Mouse (Mus musculus): ENCODE results near the gene Vav3. TPM values are rescaled to one million over a fixed set of nuclear protein-coding genes. Genes with fewer than 3 reads are reported as not detected.

Gene Vav3
- polyA plus RNA-seq, 1 experiment = 2.2 TPM

- no peaks in the 10 kb centered on the region for H3K27me3 ChIP-seq (ENCODE audit: control insufficient read depth, insufficient read depth, insufficient read length)
- no peaks in the 10 kb centered on the region for H3K79me3 ChIP-seq (ENCODE audit: low read depth)
- H3K4me3 ChIP-seq (ENCODE audit: insufficient read depth, poor library complexity, severe bottlenecking) = no peak overlapping the region
- TF ChIP-seq MAX (IDR thresholded peaks at IDR 0.05) (no peak), CTCF (IDR thresholded peaks at IDR 0.05; ENCODE audit: control insufficient read depth, insufficient read depth, insufficient read length) (no peak), MYOD1 (IDR thresholded peaks at IDR 0.05; ENCODE audit: control insufficient read depth, insufficient read length, low read depth) (no peak), USF1 (IDR thresholded peaks at IDR 0.05; ENCODE audit: low read depth) (no peak), CEBPB (IDR thresholded peaks at IDR 0.05; ENCODE audit: low read depth) (no peak), FOSL1 (IDR thresholded peaks at IDR 0.05; ENCODE audit: insufficient read depth, low read length, poor library complexity, severe bottlenecking) (no peak), MYOG (IDR thresholded peaks at IDR 0.05; ENCODE audit: control insufficient read depth, extremely low read depth, insufficient read length) (no peak)
- no peaks in the 10 kb centered on the region for H3K79me2 ChIP-seq (ENCODE audit: control insufficient read depth, insufficient read depth)
- no peak overlapping the region for H3ac ChIP-seq (ENCODE audit: control insufficient read depth, insufficient read length, low read depth)
- H3K36me3 ChIP-seq (ENCODE audit: control insufficient read depth, insufficient read depth) = no peaks in the 10 kb centered on the region
These were observed 237.9 kb downstream of the Vav3 start for GRCm38 (mm10) chr3:109578347-109578746.

- no peaks in the 10 kb centered on the region for H3K27me3 ChIP-seq (ENCODE audit: control insufficient read depth, insufficient read depth, insufficient read length)
- no peaks in the 10 kb centered on the region for H3K79me3 ChIP-seq (ENCODE audit: low read depth)
- H3K4me3 ChIP-seq (ENCODE audit: insufficient read depth, poor library complexity, severe bottlenecking) = no peak overlapping the region
- no peaks in the 10 kb centered on the region for H3K79me2 ChIP-seq (ENCODE audit: control insufficient read depth, insufficient read depth)
- no peaks in the 10 kb centered on the region for H3K36me3 ChIP-seq (ENCODE audit: control insufficient read depth, insufficient read depth)
- no peak overlapping the region for H3ac ChIP-seq (ENCODE audit: control insufficient read depth, insufficient read length, low read depth)
- TF ChIP-seq MYOG (IDR thresholded peaks at IDR 0.05; ENCODE audit: control insufficient read depth, extremely low read depth, insufficient read length) (no peak), CTCF (IDR thresholded peaks at IDR 0.05; ENCODE audit: control insufficient read depth, insufficient read depth, insufficient read length) (no peak), FOSL1 (IDR thresholded peaks at IDR 0.05; ENCODE audit: insufficient read depth, low read length, poor library complexity, severe bottlenecking) (no peak), USF1 (IDR thresholded peaks at IDR 0.05; ENCODE audit: low read depth) (no peak)
These were observed 238.5 kb downstream of the Vav3 start for GRCm38 (mm10) chr3:109578983-109579382.

- H3K36me3 ChIP-seq (ENCODE audit: control insufficient read depth, insufficient read depth) = no peaks in the 10 kb centered on the region
- no peaks in the 10 kb centered on the region for H3K79me2 ChIP-seq (ENCODE audit: control insufficient read depth, insufficient read depth)
- no peaks in the 10 kb centered on the region for H3K27me3 ChIP-seq (ENCODE audit: control insufficient read depth, insufficient read depth, insufficient read length)
- H3K4me3 ChIP-seq (ENCODE audit: insufficient read depth, poor library complexity, severe bottlenecking) = no peak overlapping the region
- H3K79me3 ChIP-seq (ENCODE audit: low read depth) = no peaks in the 10 kb centered on the region
- H3ac ChIP-seq (ENCODE audit: control insufficient read depth, insufficient read length, low read depth) = no peak overlapping the region
- no peak for TF ChIP-seq USF1 (IDR thresholded peaks at IDR 0.05; ENCODE audit: low read depth)
- TF ChIP-seq MAX (IDR thresholded peaks at IDR 0.05) = no peak
- no peak for TF ChIP-seq CTCF (IDR thresholded peaks at IDR 0.05; ENCODE audit: control insufficient read depth, insufficient read depth, insufficient read length)
- no peak for TF ChIP-seq MYOG (IDR thresholded peaks at IDR 0.05; ENCODE audit: control insufficient read depth, extremely low read depth, insufficient read length)
- TF ChIP-seq FOSL1 (IDR thresholded peaks at IDR 0.05; ENCODE audit: insufficient read depth, low read length, poor library complexity, severe bottlenecking) = no peak
- TF ChIP-seq MYOD1 (IDR thresholded peaks at IDR 0.05; ENCODE audit: control insufficient read depth, insufficient read length, low read depth) = no peak
- no peak for TF ChIP-seq CEBPB (IDR thresholded peaks at IDR 0.05; ENCODE audit: low read depth)
These were observed 245.5 kb downstream of the Vav3 start for GRCm38 (mm10) chr3:109585946-109586345.

GRCm38 (mm10) chr3:109592970-109593369 lies 252.5 kb downstream of the Vav3 start:
- Histone ChIP-seq H3K36me3 (ENCODE audit: control insufficient read depth, insufficient read depth) (no peaks in the 10 kb centered on the region), H3K79me3 (ENCODE audit: low read depth) (no peaks in the 10 kb centered on the region), H3K4me3 (ENCODE audit: insufficient read depth, poor library complexity, severe bottlenecking) (no peak overlapping the region), H3ac (ENCODE audit: control insufficient read depth, insufficient read length, low read depth) (no peak overlapping the region), H3K27me3 (ENCODE audit: control insufficient read depth, insufficient read depth, insufficient read length) (no peaks in the 10 kb centered on the region), H3K79me2 (ENCODE audit: control insufficient read depth, insufficient read depth) (no peaks in the 10 kb centered on the region)
- TF ChIP-seq CEBPB (IDR thresholded peaks at IDR 0.05; ENCODE audit: low read depth) (no peak), MYOG (IDR thresholded peaks at IDR 0.05; ENCODE audit: control insufficient read depth, extremely low read depth, insufficient read length) (no peak), FOSL1 (IDR thresholded peaks at IDR 0.05; ENCODE audit: insufficient read depth, low read length, poor library complexity, severe bottlenecking) (no peak), USF1 (IDR thresholded peaks at IDR 0.05; ENCODE audit: low read depth) (no peak), CTCF (IDR thresholded peaks at IDR 0.05; ENCODE audit: control insufficient read depth, insufficient read depth, insufficient read length) (no peak), MYOD1 (IDR thresholded peaks at IDR 0.05; ENCODE audit: control insufficient read depth, insufficient read length, low read depth) (no peak), MAX (IDR thresholded peaks at IDR 0.05) (no peak)

- H3K79me3 ChIP-seq (ENCODE audit: low read depth) = no peaks in the 10 kb centered on the region
- H3K36me3 ChIP-seq (ENCODE audit: control insufficient read depth, insufficient read depth) = no peaks in the 10 kb centered on the region
- H3ac ChIP-seq (ENCODE audit: control insufficient read depth, insufficient read length, low read depth) = no peak overlapping the region
- TF ChIP-seq USF1 (IDR thresholded peaks at IDR 0.05; ENCODE audit: low read depth) (no peak), FOSL1 (IDR thresholded peaks at IDR 0.05; ENCODE audit: insufficient read depth, low read length, poor library complexity, severe bottlenecking) (no peak), MYOG (IDR thresholded peaks at IDR 0.05; ENCODE audit: control insufficient read depth, extremely low read depth, insufficient read length) (no peak), CEBPB (IDR thresholded peaks at IDR 0.05; ENCODE audit: low read depth) (no peak)
- H3K4me3 ChIP-seq (ENCODE audit: insufficient read depth, poor library complexity, severe bottlenecking) = no peak overlapping the region
- no peaks in the 10 kb centered on the region for H3K27me3 ChIP-seq (ENCODE audit: control insufficient read depth, insufficient read depth, insufficient read length)
- H3K79me2 ChIP-seq (ENCODE audit: control insufficient read depth, insufficient read depth) = no peaks in the 10 kb centered on the region
These were observed 255.6 kb downstream of the Vav3 start for GRCm38 (mm10) chr3:109596084-109596483.

GRCm38 (mm10) chr3:109600699-109601451 lies 260.4 kb downstream of the Vav3 start:
- H3K79me2 ChIP-seq (ENCODE audit: control insufficient read depth, insufficient read depth) = no peaks in the 10 kb centered on the region
- no peak for TF ChIP-seq CTCF (IDR thresholded peaks at IDR 0.05; ENCODE audit: control insufficient read depth, insufficient read depth, insufficient read length)
- TF ChIP-seq CEBPB (IDR thresholded peaks at IDR 0.05; ENCODE audit: low read depth) = no peak
- no peak for TF ChIP-seq USF1 (IDR thresholded peaks at IDR 0.05; ENCODE audit: low read depth)
- no peak for TF ChIP-seq MYOD1 (IDR thresholded peaks at IDR 0.05; ENCODE audit: control insufficient read depth, insufficient read length, low read depth)
- no peak for TF ChIP-seq MYOG (IDR thresholded peaks at IDR 0.05; ENCODE audit: control insufficient read depth, extremely low read depth, insufficient read length)
- TF ChIP-seq MAX (IDR thresholded peaks at IDR 0.05) = no peak
- no peak for TF ChIP-seq FOSL1 (IDR thresholded peaks at IDR 0.05; ENCODE audit: insufficient read depth, low read length, poor library complexity, severe bottlenecking)
- no peaks in the 10 kb centered on the region for H3K79me3 ChIP-seq (ENCODE audit: low read depth)
- no peak overlapping the region for H3K4me3 ChIP-seq (ENCODE audit: insufficient read depth, poor library complexity, severe bottlenecking)
- no peaks in the 10 kb centered on the region for H3K36me3 ChIP-seq (ENCODE audit: control insufficient read depth, insufficient read depth)
- H3K27me3 ChIP-seq (ENCODE audit: control insufficient read depth, insufficient read depth, insufficient read length) = no peaks in the 10 kb centered on the region
- no peak overlapping the region for H3ac ChIP-seq (ENCODE audit: control insufficient read depth, insufficient read length, low read depth)

Data from C2C12 (cell line).